Mouse (Mus musculus): ENCODE data around the gene Scoc.

- TF ChIP-seq CTCF (IDR thresholded peaks at IDR 0.05; ENCODE audit: borderline replicate concordance, insufficient read depth, low read depth, low read length) (no peak), POLR2A (IDR thresholded peaks at IDR 0.05; ENCODE audit: borderline replicate concordance, insufficient read depth, low read length) (no peak)
Observed at GRCm38 (mm10) chr8:83426104-83426759, 32.0 kb downstream of the Scoc start.

All from cerebellum, adult 2 months (tissue).